Mouse (Mus musculus) liver, embryonic 15.5 days (tissue): ENCODE measurements around the gene Mrpl45. TPM values are rescaled to one million over a fixed set of nuclear protein-coding genes. Genes with fewer than 3 reads are reported as not detected.
"Not testable (repeated sequence)": the region's sequence is repeated elsewhere in the genome, so short reads cannot be mapped to it uniquely, and the experiment has no call there.

Experiments
- ATAC-seq: fragments of 200-750 bp; cut with Nextera tagmentation; 2 replicates; pipeline ENCODE4 v1.8.0; 2017; ENCODE audit warnings: moderate number of reproducible peaks, mild to moderate bottlenecking, moderate library complexity; ENCODE audit not compliant: insufficient read depth
- H3K27ac ChIP-seq: fragments of 300-500 bp; sonication (generic); replicated peaks from 2 replicates; pipeline ENCODE4 v1.5.1; 2015; ENCODE audit warnings: mild to moderate bottlenecking, inconsistent platforms
- H3K27me3 ChIP-seq: fragments of 300-500 bp; sonication (generic); 2 replicates; pipeline ENCODE4 v1.6.1; 2015; ENCODE audit warnings: mild to moderate bottlenecking, inconsistent platforms
- H3K36me3 ChIP-seq: fragments of 300-500 bp; sonication (generic); replicated peaks from 2 replicates; pipeline ENCODE4 v1.6.1; 2015; ENCODE audit warnings: moderate library complexity, mild to moderate bottlenecking, inconsistent platforms
- H3K4me1 ChIP-seq: fragments of 300-500 bp; sonication (generic); replicated peaks from 2 replicates; pipeline ENCODE4 v1.6.1; 2015; ENCODE audit warnings: inconsistent platforms
- H3K4me2 ChIP-seq: fragments of 300-500 bp; sonication (generic); 2 replicates; pipeline ENCODE4 v1.6.1; 2015; ENCODE audit warnings: moderate library complexity, mild to moderate bottlenecking, inconsistent platforms
- H3K4me3 ChIP-seq: fragments of 300-500 bp; sonication (generic); replicated peaks from 2 replicates; pipeline ENCODE4 v1.5.1; 2015; ENCODE audit warnings: mild to moderate bottlenecking, inconsistent platforms
- H3K9ac ChIP-seq: fragments of 300-500 bp; sonication (generic); 2 replicates; pipeline ENCODE4 v1.6.1; 2015; ENCODE audit warnings: moderate library complexity, mild to moderate bottlenecking, inconsistent platforms
- H3K9me3 ChIP-seq: fragments of 300-500 bp; sonication (generic); replicated peaks from 2 replicates; pipeline ENCODE4 v1.6.1; 2016; ENCODE audit warnings: inconsistent platforms
- WGBS: fragments of 180-500 bp; shearing (Covaris S2); methylation state at CpG from one replicate; pipeline ENCODE4 v1.1.7; 2015; ENCODE audit warnings: mixed read lengths; ENCODE audit not compliant: insufficient replicate concordance; 5-methylcytosine and 5-hydroxymethylcytosine counted together
- polyA plus RNA-seq: library from polyadenylated mRNA; unstranded; fragments of >200 nt; fragmentation: Nextera tagmentation; extraction: Ambion mirVana; gene quantifications from 2 replicates; pipeline ENCODE4 v1.2.1, GENCODE M21; 2015

Mrpl45 gene
- polyA plus RNA-seq, 1 experiment from 2014 or later = 24.4 TPM

DNA sequence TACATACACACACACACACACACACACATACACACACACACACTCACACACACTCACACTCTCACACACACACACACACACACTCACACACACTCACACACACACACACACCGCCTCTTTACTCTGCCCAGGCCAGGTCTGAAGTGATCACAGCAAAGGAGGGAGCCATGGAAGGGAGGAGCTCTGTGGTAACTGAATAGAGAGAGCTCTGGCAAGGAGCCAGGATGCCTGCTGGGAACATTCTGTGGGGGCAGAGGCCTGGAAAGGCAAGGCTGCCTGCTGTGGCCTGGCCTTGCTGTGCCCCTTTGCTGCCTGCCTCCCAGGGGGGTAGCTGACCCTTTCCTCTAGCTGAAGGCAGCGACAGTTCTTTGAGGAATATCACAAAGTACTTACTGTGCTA lies 34.5 kb downstream of the Mrpl45 start:
- H3K27ac ChIP-seq = no peak overlapping the region
- ATAC-seq = peak; percentile 47; the same call in 1 of the 2 replicates
- no peak overlapping the region for H3K4me3 ChIP-seq
- peaks cover 4% of the 10 kb centered on the region; the same call in 1 of the 2 replicates for H3K4me1 ChIP-seq
- no peak overlapping the region for H3K9ac ChIP-seq
- H3K27me3 ChIP-seq = peaks cover 30% of the 10 kb centered on the region
- H3K4me2 ChIP-seq = no peak overlapping the region
- no peaks in the 10 kb centered on the region for H3K9me3 ChIP-seq
- WGBS = 39% methylated on average over 2 of the region's 2 CpGs
- no peaks in the 10 kb centered on the region for H3K36me3 ChIP-seq

- Histone ChIP-seq H3K27ac (no peak within 1 kb of the TSS), H3K4me2 (no peak within 1 kb of the TSS), H3K27me3 (peaks cover 29% of the 10 kb centered on the region), H3K9ac (no peak within 1 kb of the TSS), H3K4me1 (peaks cover 4% of the 10 kb centered on the region; the same call in 1 of the 2 replicates), H3K4me3 (no peak within 1 kb of the TSS), H3K9me3 (no peaks in the 10 kb centered on the region), H3K36me3 (no peaks in the 10 kb centered on the region)
- ATAC-seq = no peak
- WGBS = 62% methylated on average over 3 of the region's 3 CpGs
Measured at GRCm38 (mm10) chr11:97352027-97352684, 36.6 kb downstream of the Mrpl45 start, which contains the start of gene Gpr179. Gpr179 (minus strand) TSS chr11:97352077.

- ATAC-seq = no peak
- 54% methylated on average over 4 of the region's 4 CpGs for WGBS
Measured at GRCm38 (mm10) chr11:97352935-97353597, 37.5 kb downstream of the Mrpl45 start.

DNA sequence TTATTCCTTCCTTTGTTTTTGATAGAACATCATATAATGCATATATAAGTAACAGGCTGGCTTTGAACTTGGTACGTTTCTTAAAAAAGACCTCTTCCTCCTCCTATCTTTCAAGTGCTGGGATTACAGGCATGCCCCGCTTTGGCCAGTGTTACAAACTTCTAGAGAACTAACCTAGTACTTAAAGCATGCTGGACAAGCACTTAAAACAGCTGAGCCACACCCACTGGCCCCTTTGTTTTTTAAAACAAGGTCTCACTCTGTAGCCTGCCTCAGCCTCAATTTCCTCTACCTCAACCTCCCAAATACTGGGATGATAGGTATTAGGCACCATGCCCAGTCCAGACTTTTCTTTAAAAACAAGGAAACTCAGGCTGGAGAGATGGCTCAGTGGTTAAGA lies 39.1 kb downstream of the Mrpl45 start:
- no peak overlapping the region for H3K27ac ChIP-seq
- no peak overlapping the region for H3K4me2 ChIP-seq
- H3K9me3 ChIP-seq = no peaks in the 10 kb centered on the region
- 54% methylated on average over 2 of the region's 2 CpGs for WGBS
- no peaks in the 10 kb centered on the region for H3K36me3 ChIP-seq
- peaks cover 27% of the 10 kb centered on the region for H3K27me3 ChIP-seq
- ATAC-seq = no peak
- peaks cover 2% of the 10 kb centered on the region; the same call in 1 of the 2 replicates for H3K4me1 ChIP-seq
- H3K4me3 ChIP-seq = no peak overlapping the region
- H3K9ac ChIP-seq = no peak overlapping the region

More at GRCm38 (mm10) chr11:97352935-97353597, 37.5 kb downstream of the Mrpl45 start:
- Histone ChIP-seq H3K9me3 (no peaks in the 10 kb centered on the region), H3K4me3 (no peak overlapping the region), H3K27me3 (peaks cover 27% of the 10 kb centered on the region), H3K27ac (no peak overlapping the region), H3K4me1 (peaks cover 4% of the 10 kb centered on the region; the same call in 1 of the 2 replicates), H3K9ac (no peak overlapping the region), H3K36me3 (no peaks in the 10 kb centered on the region), H3K4me2 (no peak overlapping the region)

DNA sequence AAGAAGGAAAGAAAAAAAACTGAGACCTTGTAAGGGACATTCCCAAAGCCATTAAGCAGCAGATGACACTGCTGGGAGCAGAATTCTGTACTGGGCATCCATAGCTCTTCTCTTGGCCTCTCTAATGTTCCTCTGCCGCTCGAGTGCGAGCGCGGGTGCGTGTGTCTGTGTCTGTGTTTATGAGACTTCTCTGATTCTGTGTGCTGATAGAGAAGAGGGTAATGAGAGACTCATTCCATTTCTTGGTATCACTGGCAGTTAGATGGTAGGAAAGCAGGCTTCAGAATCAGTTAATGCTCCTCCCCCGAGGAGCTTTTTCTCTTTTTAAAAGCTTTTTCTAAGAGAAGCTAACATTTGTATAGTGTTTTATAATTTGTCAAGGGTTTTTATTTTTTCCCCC lies 39.7 kb downstream of the Mrpl45 start:
- no peak for ATAC-seq
- 71% methylated on average over 7 of the region's 7 CpGs for WGBS
- no peaks in the 10 kb centered on the region for H3K9me3 ChIP-seq

DNA sequence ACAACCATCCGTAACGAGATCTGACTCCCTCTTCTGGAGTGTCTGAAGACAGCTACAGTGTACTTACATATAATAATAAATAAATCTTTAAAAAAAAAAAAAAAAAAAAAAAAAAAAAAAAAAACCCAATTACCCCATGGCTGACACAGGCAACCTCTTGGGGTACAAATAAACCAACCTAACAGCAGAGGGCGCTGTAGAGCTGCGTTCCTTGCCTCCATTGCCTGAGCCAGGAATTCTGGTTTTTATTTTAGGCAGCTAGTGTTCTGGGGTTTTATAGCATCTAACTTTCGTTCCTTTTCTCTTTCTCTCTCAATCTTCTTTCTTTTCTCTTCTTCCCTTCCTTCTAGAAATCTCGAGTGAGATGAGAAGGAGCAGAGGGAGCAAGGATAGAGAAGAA lies 42.1 kb downstream of the Mrpl45 start:
- not testable (repeated sequence) for H3K36me3 ChIP-seq, H3K4me3 ChIP-seq, H3K4me2 ChIP-seq, H3K9me3 ChIP-seq, H3K9ac ChIP-seq, H3K27ac ChIP-seq, H3K4me1 ChIP-seq, ATAC-seq
- H3K27me3 ChIP-seq = peaks cover 21% of the 10 kb centered on the region
- 11% methylated on average over 6 of the region's 6 CpGs for WGBS

More for the DNA sequence above, 39.7 kb downstream of the Mrpl45 start:
- H3K4me3 ChIP-seq = no peak overlapping the region
- H3K27me3 ChIP-seq = peaks cover 27% of the 10 kb centered on the region
- no peak overlapping the region for H3K27ac ChIP-seq
- no peak overlapping the region for H3K4me2 ChIP-seq
- no peaks in the 10 kb centered on the region for H3K36me3 ChIP-seq
- H3K4me1 ChIP-seq = no peaks in the 10 kb centered on the region
- no peak overlapping the region for H3K9ac ChIP-seq

DNA sequence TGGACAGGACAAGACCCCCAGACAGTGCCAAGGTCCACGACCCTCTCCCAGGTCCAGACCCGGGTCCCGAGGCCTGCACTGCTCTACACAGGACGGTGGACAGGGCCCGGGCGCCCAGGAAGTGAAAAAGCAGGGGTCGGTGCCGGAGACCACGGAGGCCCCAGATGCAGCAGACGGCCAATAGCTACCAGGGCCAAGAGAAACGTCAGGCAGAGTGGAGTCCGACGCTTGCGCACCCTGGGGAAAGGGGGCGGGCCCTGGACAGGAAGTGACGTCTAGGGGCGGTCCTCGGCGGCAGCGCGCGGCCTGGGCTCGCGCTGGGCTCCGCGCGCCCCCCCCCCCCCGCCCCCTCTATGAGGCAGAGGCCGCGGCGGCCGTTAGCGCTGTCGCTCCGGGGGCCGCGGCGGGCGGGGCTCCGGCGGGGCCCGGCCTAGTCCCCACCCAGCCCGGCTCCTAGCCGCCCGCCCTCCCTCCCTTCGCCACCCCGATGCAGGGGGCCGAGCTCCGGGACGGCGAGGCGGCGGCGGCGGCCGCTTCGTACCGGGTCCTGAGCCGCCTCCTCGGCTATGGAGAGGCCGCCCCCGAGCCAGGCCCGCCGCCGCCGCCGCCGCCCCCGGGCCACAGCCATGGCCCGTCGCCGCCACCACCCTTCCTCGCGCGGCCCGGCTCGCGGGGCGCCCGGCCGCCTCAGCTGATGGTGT lies 46.6 kb downstream of the Mrpl45 start, which contains the start of gene Socs7:
Gene Socs7 (plus strand): TSS at position 604 of the 701 bp plus-strand sequence.
- peak within 1 kb of the TSS; percentile 97 for H3K4me3 ChIP-seq
- peaks cover 45% of the 10 kb centered on the region for H3K4me1 ChIP-seq
- ATAC-seq = peak; percentile 92
- H3K4me2 ChIP-seq = peak within 1 kb of the TSS; percentile 98
- peak within 1 kb of the TSS; percentile 99 for H3K9ac ChIP-seq
- H3K27me3 ChIP-seq = no peaks in the 10 kb centered on the region
- 0 out of 2 replicates have a peak, but pooled peaks cover 1% of the 10 kb centered on the region for H3K36me3 ChIP-seq
- under 1% methylated on average over 36 of the region's 81 CpGs for WGBS
- H3K27ac ChIP-seq = peak within 1 kb of the TSS; percentile 85
- no peaks in the 10 kb centered on the region for H3K9me3 ChIP-seq

- peak overlapping the region; percentile 85 for H3K27ac ChIP-seq
- H3K9ac ChIP-seq = peak overlapping the region; percentile 99
- no peaks in the 10 kb centered on the region for H3K27me3 ChIP-seq
- WGBS = 0% methylated on average over 35 of the region's 39 CpGs
- H3K4me2 ChIP-seq = peak overlapping the region; percentile 98
- peaks cover 45% of the 10 kb centered on the region for H3K4me1 ChIP-seq
- H3K36me3 ChIP-seq = 0 out of 2 replicates have a peak, but pooled peaks cover 5% of the 10 kb centered on the region
- H3K4me3 ChIP-seq = peak overlapping the region; percentile 97
- peak; percentile 26; the same call in 1 of the 2 replicates for ATAC-seq
- no peaks in the 10 kb centered on the region for H3K9me3 ChIP-seq
Measured at GRCm38 (mm10) chr11:97362649-97362942, 47.1 kb downstream of the Mrpl45 start.

DNA sequence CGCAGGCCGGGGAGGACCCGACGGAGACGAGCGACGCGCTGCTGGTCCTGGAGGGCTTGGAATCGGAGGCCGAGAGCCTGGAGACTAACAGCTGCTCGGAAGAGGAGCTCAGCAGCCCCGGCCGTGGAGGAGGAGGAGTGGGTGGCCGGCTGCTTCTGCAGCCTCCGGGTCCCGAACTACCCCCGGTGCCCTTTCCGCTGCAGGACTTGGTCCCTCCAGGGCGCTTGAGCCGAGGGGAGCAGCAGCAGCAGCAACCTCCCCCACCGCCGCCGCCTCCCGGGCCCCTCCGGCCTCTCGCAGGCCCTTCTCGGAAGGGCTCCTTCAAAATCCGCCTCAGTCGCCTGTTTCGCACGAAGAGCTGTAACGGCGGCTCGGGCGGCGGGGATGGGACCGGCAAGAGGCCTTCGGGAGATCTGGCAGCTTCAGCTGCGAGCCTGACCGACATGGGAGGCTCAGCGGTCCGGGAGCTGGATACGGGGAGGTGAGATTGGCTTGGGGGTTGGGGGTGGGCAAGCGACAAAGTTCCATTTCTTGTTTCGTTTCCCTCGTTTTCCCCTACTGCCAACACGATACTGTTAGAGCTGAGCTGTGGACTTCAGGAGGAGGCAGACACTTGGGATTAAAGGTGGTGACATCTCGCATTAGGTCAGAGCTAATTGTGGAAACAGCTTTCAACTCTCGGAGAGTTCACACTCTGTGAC lies 47.6 kb downstream of the Mrpl45 start:
- Histone ChIP-seq H3K9me3 (no peaks in the 10 kb centered on the region), H3K9ac (peak overlapping the region; percentile 99), H3K27ac (peak overlapping the region; percentile 85), H3K27me3 (no peaks in the 10 kb centered on the region), H3K36me3 (peaks cover 8% of the 10 kb centered on the region; the same call in 1 of the 2 replicates), H3K4me3 (peak overlapping the region; percentile 97), H3K4me2 (peak overlapping the region; percentile 98), H3K4me1 (peaks cover 45% of the 10 kb centered on the region)
- WGBS = under 1% methylated on average over 49 of the region's 49 CpGs
- peak; percentile 5 for ATAC-seq

DNA sequence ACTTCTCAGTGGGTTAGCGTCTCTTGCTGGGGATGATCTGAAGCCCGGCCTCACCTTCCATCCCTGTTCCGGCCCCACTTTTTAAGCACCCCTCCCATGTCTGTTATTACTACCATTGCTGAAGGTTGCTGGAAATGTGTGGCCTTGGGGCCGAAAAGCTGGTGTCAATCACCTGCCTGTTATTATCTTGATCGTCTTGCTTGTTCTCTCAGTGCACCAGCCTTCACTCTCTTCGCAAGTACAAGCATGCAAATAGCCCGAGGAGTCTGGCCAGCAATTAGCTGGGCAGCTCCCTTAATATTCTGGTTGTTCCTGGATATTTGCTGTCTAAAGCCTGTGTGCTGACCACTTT lies 48.1 kb downstream of the Mrpl45 start:
- Histone ChIP-seq H3K4me2 (peak overlapping the region; percentile 98), H3K27me3 (no peaks in the 10 kb centered on the region), H3K27ac (peak overlapping the region; percentile 85), H3K9ac (peak overlapping the region; percentile 99), H3K4me3 (peak overlapping the region; percentile 97), H3K36me3 (peaks cover 9% of the 10 kb centered on the region; the same call in 1 of the 2 replicates), H3K9me3 (no peaks in the 10 kb centered on the region), H3K4me1 (peaks cover 45% of the 10 kb centered on the region)
- ATAC-seq = no peak
- WGBS = 2% methylated on average over 7 of the region's 7 CpGs
